Mouse (Mus musculus): ENCODE results near the gene Dab2ip. TPM values are rescaled to one million over a fixed set of nuclear protein-coding genes. Genes with fewer than 3 reads are reported as not detected.

Gene Dab2ip
- polyA plus RNA-seq, 1 experiment = 46.9 TPM

DNA sequence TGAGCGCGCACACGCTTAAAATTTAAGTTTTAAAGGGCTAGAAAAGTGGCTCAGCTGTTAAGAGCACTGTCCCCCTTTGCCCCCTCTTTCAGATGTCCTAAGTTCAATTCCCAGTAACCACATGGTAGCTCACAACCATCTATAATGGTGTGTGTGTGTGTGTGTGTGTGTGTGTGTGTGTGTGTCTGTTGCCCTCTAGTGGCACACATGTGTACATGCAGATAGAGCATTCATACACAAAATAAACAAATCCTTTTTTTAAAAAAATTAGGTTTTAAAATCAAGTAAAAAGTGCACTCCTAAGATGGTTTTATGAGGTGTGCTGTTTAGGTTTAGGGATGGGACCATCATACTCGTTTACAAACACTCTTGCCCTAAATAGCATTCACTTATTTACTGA is 45.8 kb upstream of the Dab2ip start:
- Histone ChIP-seq H3K4me3 (no peak overlapping the region), H3K36me3 (ENCODE audit: control insufficient read depth, insufficient read depth) (no peaks in the 10 kb centered on the region), H3ac (ENCODE audit: control insufficient read depth, insufficient read length) (no peak overlapping the region), H3K27me3 (ENCODE audit: control insufficient read depth, insufficient read depth, insufficient read length) (no peaks in the 10 kb centered on the region), H3K79me2 (ENCODE audit: control insufficient read depth, insufficient read depth) (no peaks in the 10 kb centered on the region), H3K4me2 (ENCODE audit: low read depth) (no peak overlapping the region)
- TF ChIP-seq E2F4 (IDR thresholded peaks at IDR 0.05; ENCODE audit: insufficient read depth) = no peak
- TF ChIP-seq MYOG (IDR thresholded peaks at IDR 0.05; ENCODE audit: control insufficient read depth in 1 of 3, insufficient read depth in 1 of 3, insufficient read length in 2 of 3, low read depth in 2 of 3) = no peak
- TF ChIP-seq POLR2AphosphoS2 (IDR thresholded peaks at IDR 0.05; ENCODE audit: insufficient read length, low read depth) = no peak
- TF ChIP-seq SRF (IDR thresholded peaks at IDR 0.05; ENCODE audit: control insufficient read depth, insufficient read length, low read depth) = no peak
- no peak for TF ChIP-seq MYOD1 (IDR thresholded peaks at IDR 0.05; ENCODE audit: control insufficient read depth in 1 of 3, insufficient read length in 2 of 3, low read depth in 2 of 3)
- no peak for TF ChIP-seq CEBPB (IDR thresholded peaks at IDR 0.05; ENCODE audit: insufficient read depth, poor library complexity, severe bottlenecking)

DNA sequence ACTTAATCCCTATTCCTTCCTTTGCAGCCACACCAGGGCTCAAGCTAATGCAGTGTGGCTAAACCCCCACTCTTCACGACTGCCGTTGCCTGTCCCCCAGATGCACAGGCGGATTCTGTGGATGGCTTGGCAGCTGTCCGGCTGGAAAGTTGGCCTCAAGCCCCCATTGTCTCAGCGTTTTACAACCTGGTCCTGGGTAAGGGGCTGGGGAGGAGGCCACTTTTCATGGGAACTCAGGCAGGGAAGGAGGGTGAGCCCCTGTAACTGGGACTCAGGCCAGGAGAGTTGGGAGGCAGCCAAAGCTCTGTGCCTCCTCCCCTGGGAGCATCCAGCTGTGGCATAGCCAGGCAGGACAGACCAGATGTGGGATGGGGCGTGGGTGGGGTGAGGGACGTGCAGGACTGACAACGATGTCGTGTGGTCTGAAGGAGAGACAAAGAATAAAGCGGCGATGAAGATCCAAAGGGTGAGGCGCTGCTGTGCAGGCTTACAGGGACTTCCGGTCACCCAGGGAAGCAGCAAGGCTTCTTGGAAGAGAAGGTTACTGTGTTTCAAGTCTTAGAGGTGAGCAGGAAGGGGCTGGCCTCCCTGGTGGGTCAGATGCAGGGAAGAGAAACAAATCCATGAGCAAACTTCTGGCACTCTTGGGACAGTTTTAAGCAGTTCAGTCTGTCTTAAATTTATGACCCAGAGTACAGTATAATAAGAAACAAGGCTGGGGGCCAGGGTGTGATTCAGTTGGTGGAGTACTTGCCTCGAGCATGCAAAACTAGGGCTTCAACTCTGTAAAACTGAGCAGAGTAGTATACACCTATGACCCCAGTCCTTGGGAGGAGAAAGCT is 43.8 kb upstream of the Dab2ip start:
- Histone ChIP-seq H3ac (ENCODE audit: control insufficient read depth, insufficient read length) (no peak overlapping the region), H3K4me2 (ENCODE audit: low read depth) (peak overlapping the region; percentile 58), H3K4me3 (no peak overlapping the region), H3K79me2 (ENCODE audit: control insufficient read depth, insufficient read depth) (no peaks in the 10 kb centered on the region), H3K27me3 (ENCODE audit: control insufficient read depth, insufficient read depth, insufficient read length) (no peaks in the 10 kb centered on the region), H3K36me3 (ENCODE audit: control insufficient read depth, insufficient read depth) (no peaks in the 10 kb centered on the region)
- TF ChIP-seq MYOD1 (IDR thresholded peaks at IDR 0.05; ENCODE audit: control insufficient read depth in 1 of 3, insufficient read length in 2 of 3, low read depth in 2 of 3) (peak in 2 of 3 experiments; percentile 31 to 32), E2F4 (IDR thresholded peaks at IDR 0.05; ENCODE audit: insufficient read depth) (no peak)

GRCm38 (mm10) chr2:35526612-35527242 is 31.3 kb upstream of the Dab2ip start:
- H3K79me2 ChIP-seq (ENCODE audit: control insufficient read depth, insufficient read depth) = no peaks in the 10 kb centered on the region
- TF ChIP-seq TCF12 (IDR thresholded peaks at IDR 0.05; ENCODE audit: insufficient read depth, poor library complexity, severe bottlenecking) = no peak
- TF ChIP-seq POLR2AphosphoS2 (IDR thresholded peaks at IDR 0.05; ENCODE audit: insufficient read length, low read depth) = no peak
- TF ChIP-seq CEBPB (IDR thresholded peaks at IDR 0.05; ENCODE audit: insufficient read depth, poor library complexity, severe bottlenecking) = no peak
- TF ChIP-seq USF1 (IDR thresholded peaks at IDR 0.05; ENCODE audit: low read depth) = no peak
- TF ChIP-seq E2F4 (IDR thresholded peaks at IDR 0.05; ENCODE audit: insufficient read depth) = no peak
- TF ChIP-seq MYOG (IDR thresholded peaks at IDR 0.05; ENCODE audit: control insufficient read depth in 1 of 3, insufficient read depth in 1 of 3, insufficient read length in 2 of 3, low read depth in 2 of 3) = no peak
- TF ChIP-seq MYOD1 (IDR thresholded peaks at IDR 0.05; ENCODE audit: control insufficient read depth in 1 of 3, insufficient read length in 2 of 3, low read depth in 2 of 3) = no peak
- no peak for TF ChIP-seq MAX (IDR thresholded peaks at IDR 0.05; ENCODE audit: low read depth)
- TF ChIP-seq SRF (IDR thresholded peaks at IDR 0.05; ENCODE audit: control insufficient read depth, insufficient read length, low read depth) = no peak
- TF ChIP-seq POLR2A (IDR thresholded peaks at IDR 0.05; ENCODE audit: insufficient read length, low read depth) = no peak
- H3K4me2 ChIP-seq (ENCODE audit: low read depth) = no peak overlapping the region
- H3K36me3 ChIP-seq (ENCODE audit: control insufficient read depth, insufficient read depth) = no peaks in the 10 kb centered on the region
- no peak overlapping the region for H3ac ChIP-seq (ENCODE audit: control insufficient read depth, insufficient read length)
- H3K4me3 ChIP-seq = no peak overlapping the region
- no peaks in the 10 kb centered on the region for H3K27me3 ChIP-seq (ENCODE audit: control insufficient read depth, insufficient read depth, insufficient read length)

GRCm38 (mm10) chr2:35529086-35529485 is 29.0 kb upstream of the Dab2ip start:
- no peaks in the 10 kb centered on the region for H3K79me2 ChIP-seq (ENCODE audit: control insufficient read depth, insufficient read depth)
- H3K4me3 ChIP-seq = no peak overlapping the region
- H3K36me3 ChIP-seq (ENCODE audit: control insufficient read depth, insufficient read depth) = no peaks in the 10 kb centered on the region
- TF ChIP-seq MAX (IDR thresholded peaks at IDR 0.05; ENCODE audit: low read depth) (no peak), POLR2A (IDR thresholded peaks at IDR 0.05; ENCODE audit: insufficient read length, low read depth) (no peak), CEBPB (IDR thresholded peaks at IDR 0.05; ENCODE audit: insufficient read depth, poor library complexity, severe bottlenecking) (no peak), USF1 (IDR thresholded peaks at IDR 0.05; ENCODE audit: low read depth) (no peak), TCF3 (IDR thresholded peaks at IDR 0.05; ENCODE audit: insufficient read length, low read depth) (no peak), MYOG (IDR thresholded peaks at IDR 0.05; ENCODE audit: control insufficient read depth in 1 of 3, insufficient read depth in 1 of 3, insufficient read length in 2 of 3, low read depth in 2 of 3) (no peak), E2F4 (IDR thresholded peaks at IDR 0.05; ENCODE audit: insufficient read depth) (no peak), MYOD1 (IDR thresholded peaks at IDR 0.05; ENCODE audit: control insufficient read depth in 1 of 3, insufficient read length in 2 of 3, low read depth in 2 of 3) (no peak), TCF12 (IDR thresholded peaks at IDR 0.05; ENCODE audit: insufficient read depth, poor library complexity, severe bottlenecking) (no peak), REST (IDR thresholded peaks at IDR 0.05; ENCODE audit: insufficient read depth, insufficient read length) (no peak), SRF (IDR thresholded peaks at IDR 0.05; ENCODE audit: control insufficient read depth, insufficient read length, low read depth) (no peak), POLR2AphosphoS2 (IDR thresholded peaks at IDR 0.05; ENCODE audit: insufficient read length, low read depth) (no peak)
- no peak overlapping the region for H3ac ChIP-seq (ENCODE audit: control insufficient read depth, insufficient read length)
- no peak overlapping the region for H3K4me2 ChIP-seq (ENCODE audit: low read depth)
- H3K27me3 ChIP-seq (ENCODE audit: control insufficient read depth, insufficient read depth, insufficient read length) = no peaks in the 10 kb centered on the region

- Histone ChIP-seq H3ac (ENCODE audit: control insufficient read depth, insufficient read length) (no peak overlapping the region), H3K27me3 (ENCODE audit: control insufficient read depth, insufficient read depth, insufficient read length) (no peaks in the 10 kb centered on the region), H3K36me3 (ENCODE audit: control insufficient read depth, insufficient read depth) (no peaks in the 10 kb centered on the region), H3K4me3 (no peak overlapping the region), H3K79me2 (ENCODE audit: control insufficient read depth, insufficient read depth) (no peaks in the 10 kb centered on the region), H3K4me2 (ENCODE audit: low read depth) (no peak overlapping the region)
- no peak for TF ChIP-seq TCF12 (IDR thresholded peaks at IDR 0.05; ENCODE audit: insufficient read depth, poor library complexity, severe bottlenecking)
- no peak for TF ChIP-seq SRF (IDR thresholded peaks at IDR 0.05; ENCODE audit: control insufficient read depth, insufficient read length, low read depth)
- TF ChIP-seq REST (IDR thresholded peaks at IDR 0.05; ENCODE audit: insufficient read depth, insufficient read length) = no peak
- no peak for TF ChIP-seq USF1 (IDR thresholded peaks at IDR 0.05; ENCODE audit: low read depth)
- TF ChIP-seq POLR2AphosphoS2 (IDR thresholded peaks at IDR 0.05; ENCODE audit: insufficient read length, low read depth) = no peak
- no peak for TF ChIP-seq MAX (IDR thresholded peaks at IDR 0.05; ENCODE audit: low read depth)
- no peak for TF ChIP-seq MYOG (IDR thresholded peaks at IDR 0.05; ENCODE audit: control insufficient read depth in 1 of 3, insufficient read depth in 1 of 3, insufficient read length in 2 of 3, low read depth in 2 of 3)
- no peak for TF ChIP-seq MYOD1 (IDR thresholded peaks at IDR 0.05; ENCODE audit: control insufficient read depth in 1 of 3, insufficient read length in 2 of 3, low read depth in 2 of 3)
- no peak for TF ChIP-seq E2F4 (IDR thresholded peaks at IDR 0.05; ENCODE audit: insufficient read depth)
- no peak for TF ChIP-seq CEBPB (IDR thresholded peaks at IDR 0.05; ENCODE audit: insufficient read depth, poor library complexity, severe bottlenecking)
- TF ChIP-seq TCF3 (IDR thresholded peaks at IDR 0.05; ENCODE audit: insufficient read length, low read depth) = no peak
- no peak for TF ChIP-seq POLR2A (IDR thresholded peaks at IDR 0.05; ENCODE audit: insufficient read length, low read depth)
These were observed 28.2 kb upstream of the Dab2ip start for GRCm38 (mm10) chr2:35529856-35530255.

All from myocyte (in vitro differentiated cells).